Mouse (Mus musculus): ENCODE measurements at regions not wholly inside any gene's neighbourhood (a gene's known extent, or its start where the extent isn't known, plus 50 kb on each side); places are given as distances from the start of the nearest gene placed in this dataset.

- TF ChIP-seq CTCF (IDR thresholded peaks at IDR 0.05; ENCODE audit: low read depth), result no peak
- no peak for TF ChIP-seq EP300 (IDR thresholded peaks at IDR 0.05; ENCODE audit: low read depth)
Measured at GRCm38 (mm10) chr10:37680601-37681000, 541.9 kb upstream of the Marcks start.
